Mouse (Mus musculus): ENCODE data around the gene Epm2aip1.

DNA sequence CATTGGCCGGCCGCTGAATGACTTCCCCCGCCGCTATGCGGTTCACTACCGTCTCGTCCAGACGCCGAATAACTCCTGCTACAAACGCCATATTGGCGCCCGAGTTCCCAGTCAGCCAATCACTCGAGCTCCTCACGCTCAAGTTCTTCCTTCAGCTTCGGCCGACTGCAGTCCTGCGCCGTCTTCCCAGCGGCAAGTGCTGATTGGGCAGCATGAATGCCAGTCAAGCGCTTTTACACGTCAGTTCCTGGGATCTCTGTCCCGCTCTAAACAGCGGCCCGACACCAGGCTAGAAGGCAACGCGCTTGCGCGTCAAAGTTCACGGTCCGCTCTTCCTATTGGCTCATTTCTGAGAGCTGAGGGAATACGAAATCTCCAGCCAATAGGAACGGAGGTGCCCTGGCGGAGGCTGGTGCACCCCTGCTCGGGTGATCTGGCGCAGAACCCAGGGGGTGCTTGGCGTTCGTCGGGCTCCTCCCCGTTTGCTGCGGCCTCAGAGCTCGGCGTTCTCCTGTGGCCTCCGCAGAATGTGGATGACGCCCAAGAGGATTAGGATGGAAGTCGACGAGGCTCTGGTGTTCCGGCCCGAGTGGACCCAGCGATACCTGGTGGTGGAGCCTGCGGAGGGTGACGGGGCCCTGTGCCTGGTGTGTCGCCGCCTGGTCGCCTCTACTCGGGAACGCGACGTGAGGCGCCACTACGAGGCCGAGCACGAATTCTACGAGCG is at the start of gene Epm2aip1, which contains the start of gene Mlh1:
- TF ChIP-seq POLR2A (IDR thresholded peaks at IDR 0.05; ENCODE audit: extremely low read depth, insufficient read depth, low read length) (peak; percentile 94), CTCF (IDR thresholded peaks at IDR 0.05; ENCODE audit: extremely low read depth, insufficient read depth, low read length) (no peak)

Data from cortical plate, adult 2 months (tissue).